Mouse (Mus musculus) hindbrain, embryonic 11.5 days (tissue): Measurements from ENCODE around the gene Aplf. TPM values are rescaled to one million over a fixed set of nuclear protein-coding genes. Genes with fewer than 3 reads are reported as not detected.
A peak's percentile ranks its signal among the peaks of the same experiment; 100 is the strongest.

Experiments
- ATAC-seq: fragments of 200-750 bp; cut with Nextera tagmentation; 2 replicates; pipeline ENCODE4 v1.8.0; 2017; ENCODE audit warnings: mild to moderate bottlenecking, moderate TSS enrichment, moderate library complexity; ENCODE audit not compliant: low FRiP score
- DNase-seq: peaks from one replicate; pipeline ENCODE4 v3.0.0-alpha.2; 2015; ENCODE audit warnings: low spot score
- H3K27ac ChIP-seq: fragments of 300-500 bp; sonication (generic); 2 replicates; pipeline ENCODE4 v1.5.1; 2014; ENCODE audit warnings: mild to moderate bottlenecking, low read depth, low read length
- H3K27me3 ChIP-seq: fragments of 300-500 bp; sonication (generic); 2 replicates; pipeline ENCODE4 v1.6.1; 2014; ENCODE audit warnings: mild to moderate bottlenecking, low read length, moderate library complexity, mixed read lengths; ENCODE audit not compliant: control insufficient read depth, insufficient read depth
- H3K36me3 ChIP-seq: fragments of 300-500 bp; sonication (generic); 2 replicates; pipeline ENCODE4 v1.6.1; 2014; ENCODE audit warnings: mild to moderate bottlenecking, low read length, moderate library complexity, mixed read lengths; ENCODE audit not compliant: control insufficient read depth, insufficient read depth
- H3K4me1 ChIP-seq: fragments of 300-500 bp; sonication (generic); replicated peaks from 2 replicates; pipeline ENCODE4 v1.6.1; 2014; ENCODE audit warnings: low read length, mixed read lengths; ENCODE audit not compliant: control insufficient read depth, insufficient read depth
- H3K4me2 ChIP-seq: fragments of 300-500 bp; sonication (generic); replicated peaks from 2 replicates; pipeline ENCODE4 v1.6.1; 2014; ENCODE audit warnings: mild to moderate bottlenecking, low read depth, low read length
- H3K4me3 ChIP-seq: fragments of 300-500 bp; sonication (generic); 2 replicates; pipeline ENCODE4 v1.5.1; 2014; ENCODE audit warnings: low read depth, low read length
- H3K9ac ChIP-seq: fragments of 300-500 bp; sonication (generic); 2 replicates; pipeline ENCODE4 v1.6.1; 2014; ENCODE audit warnings: low read depth, low read length
- H3K9me3 ChIP-seq: fragments of 300-500 bp; sonication (generic); 2 replicates; pipeline ENCODE4 v1.6.1; 2016; ENCODE audit warnings: low read length; ENCODE audit not compliant: control insufficient read depth
- WGBS: fragments of 180-500 bp; shearing (Covaris S2); extraction: QIAGEN DNeasy Blood & Tissue Kit; methylation state at CpG from one replicate; pipeline ENCODE4 v1.1.7; 2014; 5-methylcytosine and 5-hydroxymethylcytosine counted together
- polyA plus RNA-seq: library from polyadenylated mRNA; unstranded; fragments of >200 nt; fragmentation: Nextera tagmentation; extraction: Ambion mirVana; gene quantifications from 2 replicates; pipeline ENCODE4 v1.2.1, GENCODE M21; 2014

Gene Aplf
- polyA plus RNA-seq, 1 experiment from 2014 or later = 15.7 TPM

- no peak overlapping the region for H3K4me3 ChIP-seq
- H3K27me3 ChIP-seq = no peaks in the 10 kb centered on the region
- DNase-seq = peak; percentile 87
- peaks cover 2% of the 10 kb centered on the region; the same call in 1 of the 2 replicates for H3K9me3 ChIP-seq
- 0 out of 2 replicates have a peak, but pooled peaks cover 2% of the 10 kb centered on the region for H3K4me1 ChIP-seq
- no peak overlapping the region for H3K27ac ChIP-seq
- H3K4me2 ChIP-seq = no peak overlapping the region
- H3K36me3 ChIP-seq = no peaks in the 10 kb centered on the region
- no peak overlapping the region for H3K9ac ChIP-seq
- WGBS = 36% methylated on average over 7 of the region's 7 CpGs
- no peak for ATAC-seq
Measured at GRCm38 (mm10) chr6:87669894-87670588, 2.0 kb downstream of the Aplf start.

GRCm38 (mm10) chr6:87668733-87669132 lies 3.3 kb downstream of the Aplf start:
- 0 out of 2 replicates have a peak, but pooled peaks cover 2% of the 10 kb centered on the region for H3K4me1 ChIP-seq
- ATAC-seq = no peak
- WGBS = 92% methylated on average over 3 of the region's 3 CpGs

GRCm38 (mm10) chr6:87667804-87668203 lies 4.2 kb downstream of the Aplf start:
- no peak overlapping the region for H3K9ac ChIP-seq
- 0 out of 2 replicates have a peak, but pooled peaks cover 2% of the 10 kb centered on the region for H3K4me1 ChIP-seq
- 71% methylated on average over 8 of the region's 8 CpGs for WGBS
- no peak overlapping the region for H3K4me3 ChIP-seq
- H3K9me3 ChIP-seq = peaks cover 2% of the 10 kb centered on the region; the same call in 1 of the 2 replicates
- no peak for ATAC-seq
- H3K27me3 ChIP-seq = no peaks in the 10 kb centered on the region
- DNase-seq = no peak
- H3K36me3 ChIP-seq = no peaks in the 10 kb centered on the region
- no peak overlapping the region for H3K27ac ChIP-seq
- H3K4me2 ChIP-seq = no peak overlapping the region

More at GRCm38 (mm10) chr6:87668733-87669132, 3.3 kb downstream of the Aplf start:
- H3K9me3 ChIP-seq = peaks cover 2% of the 10 kb centered on the region; the same call in 1 of the 2 replicates
- H3K36me3 ChIP-seq = no peaks in the 10 kb centered on the region
- no peak for DNase-seq
- H3K27ac ChIP-seq = no peak overlapping the region
- no peak overlapping the region for H3K4me2 ChIP-seq
- no peak overlapping the region for H3K4me3 ChIP-seq
- no peaks in the 10 kb centered on the region for H3K27me3 ChIP-seq
- no peak overlapping the region for H3K9ac ChIP-seq

- Histone ChIP-seq H3K4me2 (no peak overlapping the region), H3K4me3 (no peak overlapping the region), H3K27ac (no peak overlapping the region), H3K4me1 (no peaks in the 10 kb centered on the region), H3K27me3 (no peaks in the 10 kb centered on the region), H3K9me3 (peaks cover 2% of the 10 kb centered on the region; the same call in 1 of the 2 replicates), H3K9ac (no peak overlapping the region), H3K36me3 (no peaks in the 10 kb centered on the region)
- ATAC-seq (no peak), DNase-seq (no peak)
- WGBS = 93% methylated on average over 9 of the region's 9 CpGs
Measured at GRCm38 (mm10) chr6:87663445-87663844, 8.5 kb downstream of the Aplf start.

GRCm38 (mm10) chr6:87662197-87662596 lies 9.8 kb downstream of the Aplf start:
- Histone ChIP-seq H3K4me3 (no peak overlapping the region), H3K27me3 (no peaks in the 10 kb centered on the region), H3K9me3 (peaks cover 2% of the 10 kb centered on the region; the same call in 1 of the 2 replicates), H3K27ac (no peak overlapping the region), H3K4me1 (no peaks in the 10 kb centered on the region), H3K36me3 (no peaks in the 10 kb centered on the region), H3K4me2 (no peak overlapping the region), H3K9ac (no peak overlapping the region)
- no peak for DNase-seq
- no peak for ATAC-seq
- WGBS = 83% methylated on average over 6 of the region's 6 CpGs

GRCm38 (mm10) chr6:87661707-87662106 lies 10.3 kb downstream of the Aplf start:
- no peak overlapping the region for H3K4me2 ChIP-seq
- no peaks in the 10 kb centered on the region for H3K27me3 ChIP-seq
- H3K36me3 ChIP-seq = no peaks in the 10 kb centered on the region
- no peak overlapping the region for H3K9ac ChIP-seq
- DNase-seq = no peak
- no peaks in the 10 kb centered on the region for H3K4me1 ChIP-seq
- H3K27ac ChIP-seq = no peak overlapping the region
- H3K9me3 ChIP-seq = peaks cover 2% of the 10 kb centered on the region; the same call in 1 of the 2 replicates
- no peak overlapping the region for H3K4me3 ChIP-seq
- no peak for ATAC-seq
- 92% methylated on average over 2 of the region's 2 CpGs for WGBS

- Histone ChIP-seq H3K27me3 (no peaks in the 10 kb centered on the region), H3K4me3 (no peak overlapping the region), H3K4me2 (no peak overlapping the region), H3K27ac (no peak overlapping the region), H3K9me3 (no peaks in the 10 kb centered on the region), H3K4me1 (no peaks in the 10 kb centered on the region), H3K9ac (no peak overlapping the region), H3K36me3 (no peaks in the 10 kb centered on the region)
- no peak for DNase-seq
- 94% methylated on average over 4 of the region's 4 CpGs for WGBS
- ATAC-seq = no peak
Measured at GRCm38 (mm10) chr6:87658816-87659215, 13.2 kb downstream of the Aplf start.

GRCm38 (mm10) chr6:87653904-87654638 lies 17.9 kb downstream of the Aplf start:
- Histone ChIP-seq H3K4me2 (no peak overlapping the region), H3K9me3 (no peaks in the 10 kb centered on the region), H3K9ac (no peak overlapping the region), H3K27ac (no peak overlapping the region), H3K27me3 (no peaks in the 10 kb centered on the region), H3K4me1 (no peaks in the 10 kb centered on the region), H3K36me3 (no peaks in the 10 kb centered on the region), H3K4me3 (no peak overlapping the region)
- 75% methylated on average over 8 of the region's 8 CpGs for WGBS
- no peak for DNase-seq
- no peak for ATAC-seq
